Mouse (Mus musculus): ENCODE measurements around the gene Adamts12. TPM values are rescaled to one million over a fixed set of nuclear protein-coding genes. Genes with fewer than 3 reads are reported as not detected.

Adamts12 gene
- polyA plus RNA-seq, 1 experiment from 2014 or later, result 0.20 TPM

- H3K9me3 ChIP-seq (ENCODE audit: low read length), result no peaks in the 10 kb centered on the region
- no peak overlapping the region for H3K9ac ChIP-seq (replicated peaks)
- H3K4me2 ChIP-seq (ENCODE audit: low read depth, low read length), result no peak overlapping the region
- H3K4me3 ChIP-seq (ENCODE audit: low read depth, low read length), result no peak overlapping the region
- ATAC-seq (no peak), DNase-seq (no peak)
- no peaks in the 10 kb centered on the region; the same call in 1 of the 2 replicates for H3K27me3 ChIP-seq (ENCODE audit: insufficient read depth, low read length)
- H3K36me3 ChIP-seq (replicated peaks; ENCODE audit: insufficient read depth, low read length), result no peaks in the 10 kb centered on the region
- TF ChIP-seq CTCF (IDR thresholded peaks at IDR 0.05; ENCODE audit: low read depth), result no peak
- TF ChIP-seq EP300 (IDR thresholded peaks at IDR 0.05; ENCODE audit: low read depth), result no peak
- H3K4me1 ChIP-seq (ENCODE audit: insufficient read depth), result no peaks in the 10 kb centered on the region
- 77% methylated on average over 6 of the region's 6 CpGs for WGBS (ENCODE audit: insufficient replicate concordance)
- H3K27ac ChIP-seq (ENCODE audit: low read depth), result no peak overlapping the region
Observed at GRCm38 (mm10) chr15:11210976-11211375, 146.4 kb downstream of the Adamts12 start.

- Histone ChIP-seq H3K9me3 (ENCODE audit: low read length) (no peaks in the 10 kb centered on the region), H3K27me3 (ENCODE audit: insufficient read depth, low read length) (no peaks in the 10 kb centered on the region), H3K9ac (replicated peaks) (no peak overlapping the region), H3K4me3 (ENCODE audit: low read depth, low read length) (no peak overlapping the region), H3K4me1 (ENCODE audit: insufficient read depth) (no peaks in the 10 kb centered on the region), H3K36me3 (replicated peaks; ENCODE audit: insufficient read depth, low read length) (no peaks in the 10 kb centered on the region), H3K4me2 (ENCODE audit: low read depth, low read length) (no peak overlapping the region), H3K27ac (ENCODE audit: low read depth) (no peak overlapping the region)
- TF ChIP-seq EP300 (IDR thresholded peaks at IDR 0.05; ENCODE audit: low read depth), result no peak
- TF ChIP-seq CTCF (IDR thresholded peaks at IDR 0.05; ENCODE audit: low read depth), result no peak
- 71% methylated on average over 4 of the region's 4 CpGs for WGBS (ENCODE audit: insufficient replicate concordance)
- DNase-seq (no peak), ATAC-seq (no peak)
Observed at GRCm38 (mm10) chr15:11233906-11234632, 169.5 kb downstream of the Adamts12 start.

GRCm38 (mm10) chr15:11240406-11240805, 175.8 kb downstream of the Adamts12 start:
- Histone ChIP-seq H3K27ac (ENCODE audit: low read depth) (no peak overlapping the region), H3K36me3 (replicated peaks; ENCODE audit: insufficient read depth, low read length) (no peaks in the 10 kb centered on the region), H3K9ac (replicated peaks) (no peak overlapping the region), H3K4me3 (ENCODE audit: low read depth, low read length) (no peak overlapping the region), H3K4me1 (ENCODE audit: insufficient read depth) (no peaks in the 10 kb centered on the region), H3K9me3 (ENCODE audit: low read length) (no peaks in the 10 kb centered on the region), H3K4me2 (ENCODE audit: low read depth, low read length) (no peak overlapping the region), H3K27me3 (ENCODE audit: insufficient read depth, low read length) (no peaks in the 10 kb centered on the region)
- no peak for TF ChIP-seq CTCF (IDR thresholded peaks at IDR 0.05; ENCODE audit: low read depth)
- ATAC-seq, result no peak
- DNase-seq, result no peak
- WGBS (ENCODE audit: insufficient replicate concordance), result 78% methylated on average over 3 of the region's 3 CpGs

GRCm38 (mm10) chr15:11241288-11241687, 176.7 kb downstream of the Adamts12 start:
- Histone ChIP-seq H3K9ac (replicated peaks) (no peak overlapping the region), H3K27ac (ENCODE audit: low read depth) (no peak overlapping the region), H3K9me3 (ENCODE audit: low read length) (no peaks in the 10 kb centered on the region), H3K4me3 (ENCODE audit: low read depth, low read length) (no peak overlapping the region), H3K4me1 (ENCODE audit: insufficient read depth) (no peaks in the 10 kb centered on the region), H3K4me2 (ENCODE audit: low read depth, low read length) (no peak overlapping the region), H3K36me3 (replicated peaks; ENCODE audit: insufficient read depth, low read length) (no peaks in the 10 kb centered on the region), H3K27me3 (ENCODE audit: insufficient read depth, low read length) (no peaks in the 10 kb centered on the region)
- WGBS (ENCODE audit: insufficient replicate concordance), result 63% methylated on average over 2 of the region's 2 CpGs
- no peak for TF ChIP-seq EP300 (IDR thresholded peaks at IDR 0.05; ENCODE audit: low read depth)
- no peak for TF ChIP-seq CTCF (IDR thresholded peaks at IDR 0.05; ENCODE audit: low read depth)
- DNase-seq, result no peak
- ATAC-seq, result no peak

GRCm38 (mm10) chr15:11246402-11246801, 181.8 kb downstream of the Adamts12 start:
- no peaks in the 10 kb centered on the region for H3K36me3 ChIP-seq (replicated peaks; ENCODE audit: insufficient read depth, low read length)

GRCm38 (mm10) chr15:11279273-11280080, 214.9 kb downstream of the Adamts12 start:
- Histone ChIP-seq H3K4me3 (ENCODE audit: low read depth, low read length) (no peak overlapping the region), H3K27me3 (ENCODE audit: insufficient read depth, low read length) (no peaks in the 10 kb centered on the region), H3K9me3 (ENCODE audit: low read length) (no peaks in the 10 kb centered on the region), H3K27ac (ENCODE audit: low read depth) (no peak overlapping the region), H3K4me2 (ENCODE audit: low read depth, low read length) (no peak overlapping the region), H3K36me3 (replicated peaks; ENCODE audit: insufficient read depth, low read length) (no peaks in the 10 kb centered on the region), H3K9ac (replicated peaks) (no peak overlapping the region), H3K4me1 (ENCODE audit: insufficient read depth) (0 out of 2 replicates have a peak, but pooled peaks cover 3% of the 10 kb centered on the region)
- WGBS (ENCODE audit: insufficient replicate concordance), result 63% methylated on average over 6 of the region's 6 CpGs
- TF ChIP-seq EP300 (IDR thresholded peaks at IDR 0.05; ENCODE audit: low read depth) (no peak), CTCF (IDR thresholded peaks at IDR 0.05; ENCODE audit: low read depth) (no peak)
- ATAC-seq (peak; percentile 70), DNase-seq (no peak)

More at GRCm38 (mm10) chr15:11246402-11246801, 181.8 kb downstream of the Adamts12 start:
- DNase-seq, result no peak
- no peak overlapping the region for H3K9ac ChIP-seq (replicated peaks)
- H3K27ac ChIP-seq (ENCODE audit: low read depth), result no peak overlapping the region
- no peak overlapping the region for H3K4me2 ChIP-seq (ENCODE audit: low read depth, low read length)
- H3K4me1 ChIP-seq (ENCODE audit: insufficient read depth), result no peaks in the 10 kb centered on the region
- no peak overlapping the region for H3K4me3 ChIP-seq (ENCODE audit: low read depth, low read length)
- no peaks in the 10 kb centered on the region for H3K9me3 ChIP-seq (ENCODE audit: low read length)
- TF ChIP-seq CTCF (IDR thresholded peaks at IDR 0.05; ENCODE audit: low read depth) (no peak), EP300 (IDR thresholded peaks at IDR 0.05; ENCODE audit: low read depth) (no peak)
- H3K27me3 ChIP-seq (ENCODE audit: insufficient read depth, low read length), result no peaks in the 10 kb centered on the region
- 67% methylated on average over 1 of the region's 1 CpGs for WGBS (ENCODE audit: insufficient replicate concordance)
- no peak for ATAC-seq

Data from liver, postnatal 0 days (tissue).